Mouse (Mus musculus) neural tube, embryonic 14.5 days (tissue): ENCODE data around the gene Tor1aip2. TPM values are rescaled to one million over a fixed set of nuclear protein-coding genes. Genes with fewer than 3 reads are reported as not detected.
A peak's percentile ranks its signal among the peaks of the same experiment; 100 is the strongest.

Experiments used
- ATAC-seq: fragments of 200-750 bp; cut with Nextera tagmentation; 2 replicates; pipeline ENCODE4 v1.8.0; 2017; ENCODE audit warnings: low read depth, mild to moderate bottlenecking, moderate TSS enrichment, moderate library complexity
- H3K27ac ChIP-seq: fragments of 300-500 bp; sonication (generic); 2 replicates; pipeline ENCODE4 v1.5.1; 2014; ENCODE audit warnings: low read depth, mild to moderate bottlenecking, control low read depth, low read length, moderate library complexity, mixed read lengths
- H3K27me3 ChIP-seq: fragments of 300-500 bp; sonication (generic); 2 replicates; pipeline ENCODE4 v1.6.1; 2014; ENCODE audit warnings: low read length; ENCODE audit not compliant: control insufficient read depth, insufficient read depth
- H3K36me3 ChIP-seq: fragments of 300-500 bp; sonication (generic); 2 replicates; pipeline ENCODE4 v1.6.1; 2014; ENCODE audit warnings: low read length, mixed read lengths; ENCODE audit not compliant: control insufficient read depth, insufficient read depth
- H3K4me1 ChIP-seq: fragments of 300-500 bp; sonication (generic); 2 replicates; pipeline ENCODE4 v1.6.1; 2014; ENCODE audit warnings: low read length; ENCODE audit not compliant: control insufficient read depth, insufficient read depth
- H3K4me2 ChIP-seq: fragments of 300-500 bp; sonication (generic); 2 replicates; pipeline ENCODE4 v1.6.1; 2014; ENCODE audit warnings: mild to moderate bottlenecking, low read depth, low read length, control low read depth
- H3K4me3 ChIP-seq: fragments of 300-500 bp; sonication (generic); 2 replicates; pipeline ENCODE4 v1.5.1; 2014; ENCODE audit warnings: low read depth, low read length, control low read depth, mixed read lengths
- H3K9ac ChIP-seq: fragments of 300-500 bp; sonication (generic); replicated peaks from 2 replicates; pipeline ENCODE4 v1.6.1; 2014; ENCODE audit warnings: low read depth, mild to moderate bottlenecking, control low read depth, low read length, mixed read lengths
- H3K9me3 ChIP-seq: fragments of 300-500 bp; sonication (generic); 2 replicates; pipeline ENCODE4 v1.6.1; 2016; ENCODE audit warnings: low read length; ENCODE audit not compliant: control insufficient read depth
- WGBS: fragments of 180-500 bp; shearing (Covaris S2); extraction: QIAGEN DNeasy Blood & Tissue Kit; methylation state at CpG from one replicate; pipeline ENCODE4 v1.1.7; 2014; 5-methylcytosine and 5-hydroxymethylcytosine counted together
- polyA plus RNA-seq: library from polyadenylated mRNA; unstranded; fragments of >200 nt; fragmentation: Nextera tagmentation; extraction: Ambion mirVana; gene quantifications from 2 replicates; pipeline ENCODE4 v1.2.1, GENCODE M21; 2014

Gene Tor1aip2
- polyA plus RNA-seq, 1 experiment from 2014 or later: 61.0 TPM

GRCm38 (mm10) chr1:156062193-156062592 lies 27.0 kb downstream of the Tor1aip2 start:
- H3K9me3 ChIP-seq: no peaks in the 10 kb centered on the region
- peaks cover 20% of the 10 kb centered on the region for H3K36me3 ChIP-seq
- ATAC-seq: no peak
- no peaks in the 10 kb centered on the region for H3K4me1 ChIP-seq
- no peak overlapping the region for H3K4me2 ChIP-seq
- H3K27me3 ChIP-seq: no peaks in the 10 kb centered on the region
- no peak overlapping the region for H3K27ac ChIP-seq
- 88% methylated on average over 4 of the region's 4 CpGs for WGBS
- H3K9ac ChIP-seq: no peak overlapping the region
- H3K4me3 ChIP-seq: no peak overlapping the region

- Histone ChIP-seq H3K36me3 (peaks cover 20% of the 10 kb centered on the region), H3K9ac (no peak overlapping the region), H3K9me3 (no peaks in the 10 kb centered on the region), H3K4me2 (no peak overlapping the region), H3K27me3 (no peaks in the 10 kb centered on the region), H3K4me1 (no peaks in the 10 kb centered on the region), H3K4me3 (no peak overlapping the region), H3K27ac (no peak overlapping the region)
- no peak for ATAC-seq
- WGBS: 63% methylated on average over 3 of the region's 3 CpGs
Observed at GRCm38 (mm10) chr1:156066133-156066532, 30.9 kb downstream of the Tor1aip2 start.

- Histone ChIP-seq H3K36me3 (peaks cover 4% of the 10 kb centered on the region; the same call in 1 of the 2 replicates), H3K4me2 (no peak overlapping the region), H3K27me3 (no peaks in the 10 kb centered on the region), H3K27ac (no peak overlapping the region), H3K4me3 (no peak overlapping the region), H3K9me3 (no peaks in the 10 kb centered on the region), H3K9ac (no peak overlapping the region), H3K4me1 (no peaks in the 10 kb centered on the region)
- 90% methylated on average over 14 of the region's 14 CpGs for WGBS
- ATAC-seq: no peak
Observed at GRCm38 (mm10) chr1:156070106-156070505, 34.9 kb downstream of the Tor1aip2 start.

GRCm38 (mm10) chr1:156073169-156073821 lies 38.1 kb downstream of the Tor1aip2 start:
- Histone ChIP-seq H3K4me2 (no peak overlapping the region), H3K27ac (no peak overlapping the region), H3K36me3 (no peaks in the 10 kb centered on the region), H3K27me3 (no peaks in the 10 kb centered on the region), H3K4me3 (no peak overlapping the region), H3K9me3 (no peaks in the 10 kb centered on the region), H3K9ac (no peak overlapping the region), H3K4me1 (no peaks in the 10 kb centered on the region)
- no peak for ATAC-seq
- WGBS: 71% methylated on average over 15 of the region's 15 CpGs

GRCm38 (mm10) chr1:156074575-156074974 lies 39.4 kb downstream of the Tor1aip2 start:
- Histone ChIP-seq H3K27ac (no peak overlapping the region), H3K27me3 (no peaks in the 10 kb centered on the region), H3K4me2 (no peak overlapping the region), H3K9me3 (no peaks in the 10 kb centered on the region), H3K4me3 (no peak overlapping the region), H3K4me1 (no peaks in the 10 kb centered on the region), H3K9ac (no peak overlapping the region), H3K36me3 (no peaks in the 10 kb centered on the region)
- WGBS: 73% methylated on average over 8 of the region's 8 CpGs
- no peak for ATAC-seq

- ATAC-seq: no peak
- Histone ChIP-seq H3K9me3 (no peaks in the 10 kb centered on the region), H3K27me3 (no peaks in the 10 kb centered on the region), H3K36me3 (no peaks in the 10 kb centered on the region), H3K4me3 (no peak overlapping the region), H3K27ac (no peak overlapping the region), H3K4me1 (no peaks in the 10 kb centered on the region), H3K4me2 (no peak overlapping the region), H3K9ac (no peak overlapping the region)
- WGBS: 48% methylated on average over 4 of the region's 4 CpGs
Observed at GRCm38 (mm10) chr1:156076474-156076873, 41.3 kb downstream of the Tor1aip2 start.

GRCm38 (mm10) chr1:156077655-156078054 lies 42.5 kb downstream of the Tor1aip2 start:
- no peaks in the 10 kb centered on the region for H3K27me3 ChIP-seq
- ATAC-seq: no peak
- no peaks in the 10 kb centered on the region for H3K9me3 ChIP-seq
- WGBS: 63% methylated on average over 3 of the region's 3 CpGs
- H3K4me1 ChIP-seq: no peaks in the 10 kb centered on the region
- H3K4me3 ChIP-seq: no peak overlapping the region
- H3K36me3 ChIP-seq: no peaks in the 10 kb centered on the region
- no peak overlapping the region for H3K4me2 ChIP-seq
- H3K27ac ChIP-seq: no peak overlapping the region
- H3K9ac ChIP-seq: no peak overlapping the region

- Histone ChIP-seq H3K27ac (no peak overlapping the region), H3K36me3 (no peaks in the 10 kb centered on the region), H3K27me3 (no peaks in the 10 kb centered on the region), H3K4me1 (no peaks in the 10 kb centered on the region), H3K9ac (no peak overlapping the region), H3K4me3 (no peak overlapping the region), H3K4me2 (no peak overlapping the region), H3K9me3 (no peaks in the 10 kb centered on the region)
- 63% methylated on average over 3 of the region's 3 CpGs for WGBS
- no peak for ATAC-seq
Observed at GRCm38 (mm10) chr1:156084603-156085002, 49.4 kb downstream of the Tor1aip2 start.

- peak; percentile 42; the same call in 1 of the 2 replicates for ATAC-seq
Observed at GRCm38 (mm10) chr1:156085770-156086169, 50.6 kb downstream of the Tor1aip2 start.

More at GRCm38 (mm10) chr1:156085770-156086169, 50.6 kb downstream of the Tor1aip2 start:
- WGBS: 58% methylated on average over 5 of the region's 5 CpGs
- Histone ChIP-seq H3K4me1 (0 out of 2 replicates have a peak, but pooled peaks cover 3% of the 10 kb centered on the region), H3K4me2 (no peak overlapping the region), H3K27ac (no peak overlapping the region), H3K27me3 (no peaks in the 10 kb centered on the region), H3K4me3 (no peak overlapping the region), H3K9ac (no peak overlapping the region), H3K36me3 (no peaks in the 10 kb centered on the region), H3K9me3 (no peaks in the 10 kb centered on the region)
